Mouse (Mus musculus): ENCODE data around the gene L3mbtl3. TPM values are rescaled to one million over a fixed set of nuclear protein-coding genes. Genes with fewer than 3 reads are reported as not detected.
A peak's percentile ranks its signal among the peaks of the same experiment; 100 is the strongest.

The L3mbtl3 gene
- 1.8 and 2.3 TPM in 2 replicates for polyA plus RNA-seq (2012; rRNA removed)
- 0.94 and 2.2 TPM in 2 replicates for polyA plus RNA-seq (2014; fragmentation: Nextera tagmentation; extraction: Ambion mirVana)

DNA sequence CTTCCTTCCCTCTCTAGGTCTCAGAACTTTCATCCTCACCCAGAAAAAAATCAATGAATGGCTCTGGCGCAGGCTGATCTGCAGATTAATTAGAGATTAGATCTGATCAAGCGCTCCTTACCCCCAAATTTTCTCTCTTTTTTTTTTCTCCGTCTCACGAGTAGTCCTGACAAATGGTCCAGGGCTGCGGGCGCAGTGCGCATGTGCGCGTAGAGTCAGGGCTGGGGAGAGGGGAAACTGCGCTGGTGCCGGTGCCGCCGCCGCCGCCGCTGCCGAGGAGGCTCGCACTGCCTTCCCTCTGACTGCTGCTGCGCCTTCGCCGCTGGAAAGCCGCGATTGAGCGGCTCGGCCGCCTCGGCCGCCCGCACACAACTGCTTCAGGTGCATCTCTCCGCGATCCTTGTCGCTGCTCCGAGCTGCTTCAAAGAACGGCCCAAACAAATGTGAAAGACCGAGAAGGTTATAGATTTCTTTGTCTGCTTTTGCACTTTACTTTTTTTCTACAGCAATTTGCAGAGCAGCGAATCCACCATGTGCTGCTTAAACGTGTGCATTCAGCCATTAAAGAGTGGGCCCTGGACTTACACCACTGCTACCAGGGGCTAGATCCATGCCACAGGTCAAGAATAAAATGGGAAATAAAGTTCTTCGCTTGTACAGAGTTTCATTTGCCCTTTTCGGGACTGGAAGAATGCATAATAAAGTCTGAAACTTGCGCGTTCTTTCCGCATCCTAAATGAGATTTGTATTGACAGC lies at the start of gene L3mbtl3:
Gene L3mbtl3, minus strand, starts transcription at position 182 of the 756 bp plus-strand sequence.
- H3K4me3 ChIP-seq (ENCODE audit: insufficient read depth in 1 of 2, low read depth in 2 of 2, low read length in 2 of 2), result peak within 1 kb of the TSS; percentile 70 to 96
- no peak within 1 kb of the TSS for H3K27ac ChIP-seq
- H3K36me3 ChIP-seq (replicated peaks; ENCODE audit: control insufficient read depth, insufficient read depth, low read depth), result no peaks in the 10 kb centered on the region
- 2% methylated on average over 42 of the region's 42 CpGs for WGBS (ENCODE audit: insufficient replicate concordance)
- DNase-seq (ENCODE audit: low read depth in 3 of 3, low spot score in 3 of 3) (peak; percentile 40 to 45 (median 45)), ATAC-seq (ENCODE audit: insufficient read depth) (peak; percentile 61; the same call in 1 of the 2 replicates)
- TF ChIP-seq CTCF (IDR thresholded peaks at IDR 0.05; ENCODE audit: low read depth) (no peak), EP300 (IDR thresholded peaks at IDR 0.05; ENCODE audit: low read depth) (no peak)
- no peaks in the 10 kb centered on the region for H3K9me3 ChIP-seq (ENCODE audit: control insufficient read depth, low read length)
- H3K4me2 ChIP-seq (ENCODE audit: low read depth), result peak within 1 kb of the TSS; percentile 85
- H3K9ac ChIP-seq (replicated peaks), result peak within 1 kb of the TSS; percentile 56
- H3K4me1 ChIP-seq (replicated peaks; ENCODE audit: control insufficient read depth in 2 of 2, insufficient read depth in 2 of 2, low read length in 1 of 2), result no peaks in the 10 kb centered on the region
- peaks cover 24% of the 10 kb centered on the region for H3K27me3 ChIP-seq (ENCODE audit: control insufficient read depth, insufficient read depth, low read length)

DNA sequence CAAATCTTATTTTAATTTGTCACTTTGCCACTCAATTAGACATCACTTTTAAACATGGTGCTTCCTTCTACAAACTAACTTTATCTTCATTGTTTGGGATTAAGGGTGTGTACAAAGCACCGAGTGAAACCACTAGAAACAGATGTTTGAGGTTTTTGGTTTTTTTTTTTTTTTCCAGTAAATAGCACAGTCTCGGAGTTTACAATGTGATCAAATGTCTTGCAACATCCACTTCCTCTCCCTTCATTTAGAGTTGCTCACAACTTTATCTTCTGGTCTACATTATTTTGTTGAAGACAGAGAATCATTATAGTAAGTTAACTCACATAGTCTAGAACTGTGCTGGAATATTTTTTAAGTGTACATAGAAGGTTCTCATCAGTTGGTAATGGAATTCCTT lies 45.4 kb upstream of the L3mbtl3 start:
- DNase-seq (ENCODE audit: low read depth in 3 of 3, low spot score in 3 of 3), result no peak
- no peaks in the 10 kb centered on the region for H3K27me3 ChIP-seq (ENCODE audit: control insufficient read depth, insufficient read depth, low read length)
- no peak for TF ChIP-seq EP300 (IDR thresholded peaks at IDR 0.05; ENCODE audit: low read depth)
- TF ChIP-seq CTCF (IDR thresholded peaks at IDR 0.05; ENCODE audit: low read depth), result no peak
- no peak overlapping the region for H3K4me3 ChIP-seq (ENCODE audit: insufficient read depth in 1 of 2, low read depth in 2 of 2, low read length in 2 of 2)
- H3K27ac ChIP-seq, result no peak overlapping the region
- WGBS (ENCODE audit: insufficient replicate concordance), result 13% methylated on average over 2 of the region's 2 CpGs
- H3K9me3 ChIP-seq (ENCODE audit: control insufficient read depth, low read length), result no peaks in the 10 kb centered on the region
- H3K4me2 ChIP-seq (ENCODE audit: low read depth), result no peak overlapping the region
- no peaks in the 10 kb centered on the region for H3K36me3 ChIP-seq (replicated peaks; ENCODE audit: control insufficient read depth, insufficient read depth, low read depth)
- no peak overlapping the region for H3K9ac ChIP-seq (replicated peaks)
- ATAC-seq (ENCODE audit: insufficient read depth), result no peak
- H3K4me1 ChIP-seq (replicated peaks; ENCODE audit: control insufficient read depth in 2 of 2, insufficient read depth in 2 of 2, low read length in 1 of 2), result no peaks in the 10 kb centered on the region

DNA sequence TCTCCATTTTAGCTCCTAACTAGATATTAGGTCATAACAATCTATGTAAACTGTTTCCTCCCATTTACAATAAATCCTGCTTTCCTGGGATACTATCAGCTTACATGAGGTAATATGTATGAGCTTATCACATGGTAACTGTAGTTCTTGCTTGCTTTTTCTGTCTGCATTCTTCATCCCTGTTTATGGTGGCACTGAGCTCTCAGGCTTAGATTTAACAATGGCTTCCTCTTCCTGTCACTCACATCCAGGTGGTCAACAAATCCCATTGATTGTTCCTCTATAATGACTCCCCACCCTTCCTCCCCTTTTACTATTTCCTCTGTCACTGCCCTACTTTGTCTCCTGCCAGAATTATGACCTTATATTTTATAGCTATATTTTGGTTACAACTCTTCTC lies 12.9 kb upstream of the L3mbtl3 start:
- no peak for TF ChIP-seq EP300 (IDR thresholded peaks at IDR 0.05; ENCODE audit: low read depth)
- no peak for TF ChIP-seq CTCF (IDR thresholded peaks at IDR 0.05; ENCODE audit: low read depth)
- DNase-seq (ENCODE audit: low read depth in 3 of 3, low spot score in 3 of 3) (no peak), ATAC-seq (ENCODE audit: insufficient read depth) (no peak)
- Histone ChIP-seq H3K27ac (no peak overlapping the region), H3K4me3 (ENCODE audit: insufficient read depth in 1 of 2, low read depth in 2 of 2, low read length in 2 of 2) (no peak overlapping the region), H3K9ac (replicated peaks) (no peak overlapping the region), H3K27me3 (ENCODE audit: control insufficient read depth, insufficient read depth, low read length) (no peaks in the 10 kb centered on the region), H3K36me3 (replicated peaks; ENCODE audit: control insufficient read depth, insufficient read depth, low read depth) (no peaks in the 10 kb centered on the region), H3K4me1 (replicated peaks; ENCODE audit: control insufficient read depth in 2 of 2, insufficient read depth in 2 of 2, low read length in 1 of 2) (no peaks in the 10 kb centered on the region), H3K4me2 (ENCODE audit: low read depth) (no peak overlapping the region), H3K9me3 (ENCODE audit: control insufficient read depth, low read length) (no peaks in the 10 kb centered on the region)

DNA sequence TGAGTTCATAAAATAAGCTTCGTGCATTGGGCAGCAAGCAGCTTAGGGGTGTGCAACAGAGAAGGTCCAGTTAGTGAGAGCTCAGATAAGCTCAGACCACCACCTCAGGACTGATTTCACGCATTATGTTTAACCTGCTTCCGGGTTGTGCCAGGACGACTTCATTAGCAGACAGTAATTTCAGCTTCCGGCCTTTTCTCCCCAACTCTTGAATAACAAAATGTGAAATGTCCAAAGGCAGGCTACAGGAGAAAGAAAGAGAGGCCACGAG lies 1.5 kb upstream of the L3mbtl3 start:
- H3K9me3 ChIP-seq (ENCODE audit: control insufficient read depth, low read length), result no peaks in the 10 kb centered on the region
- TF ChIP-seq CTCF (IDR thresholded peaks at IDR 0.05; ENCODE audit: low read depth) (no peak), EP300 (IDR thresholded peaks at IDR 0.05; ENCODE audit: low read depth) (no peak)
- H3K27ac ChIP-seq, result no peak overlapping the region
- H3K27me3 ChIP-seq (ENCODE audit: control insufficient read depth, insufficient read depth, low read length), result peaks cover 24% of the 10 kb centered on the region
- no peak for DNase-seq (ENCODE audit: low read depth in 3 of 3, low spot score in 3 of 3)
- no peak overlapping the region for H3K4me3 ChIP-seq (ENCODE audit: insufficient read depth in 1 of 2, low read depth in 2 of 2, low read length in 2 of 2)
- no peak overlapping the region for H3K9ac ChIP-seq (replicated peaks)
- no peaks in the 10 kb centered on the region for H3K4me1 ChIP-seq (replicated peaks; ENCODE audit: control insufficient read depth in 2 of 2, insufficient read depth in 2 of 2, low read length in 1 of 2)
- ATAC-seq (ENCODE audit: insufficient read depth), result no peak
- 71% methylated on average over 6 of the region's 6 CpGs for WGBS (ENCODE audit: insufficient replicate concordance)
- no peaks in the 10 kb centered on the region for H3K36me3 ChIP-seq (replicated peaks; ENCODE audit: control insufficient read depth, insufficient read depth, low read depth)
- no peak overlapping the region for H3K4me2 ChIP-seq (ENCODE audit: low read depth)

DNA sequence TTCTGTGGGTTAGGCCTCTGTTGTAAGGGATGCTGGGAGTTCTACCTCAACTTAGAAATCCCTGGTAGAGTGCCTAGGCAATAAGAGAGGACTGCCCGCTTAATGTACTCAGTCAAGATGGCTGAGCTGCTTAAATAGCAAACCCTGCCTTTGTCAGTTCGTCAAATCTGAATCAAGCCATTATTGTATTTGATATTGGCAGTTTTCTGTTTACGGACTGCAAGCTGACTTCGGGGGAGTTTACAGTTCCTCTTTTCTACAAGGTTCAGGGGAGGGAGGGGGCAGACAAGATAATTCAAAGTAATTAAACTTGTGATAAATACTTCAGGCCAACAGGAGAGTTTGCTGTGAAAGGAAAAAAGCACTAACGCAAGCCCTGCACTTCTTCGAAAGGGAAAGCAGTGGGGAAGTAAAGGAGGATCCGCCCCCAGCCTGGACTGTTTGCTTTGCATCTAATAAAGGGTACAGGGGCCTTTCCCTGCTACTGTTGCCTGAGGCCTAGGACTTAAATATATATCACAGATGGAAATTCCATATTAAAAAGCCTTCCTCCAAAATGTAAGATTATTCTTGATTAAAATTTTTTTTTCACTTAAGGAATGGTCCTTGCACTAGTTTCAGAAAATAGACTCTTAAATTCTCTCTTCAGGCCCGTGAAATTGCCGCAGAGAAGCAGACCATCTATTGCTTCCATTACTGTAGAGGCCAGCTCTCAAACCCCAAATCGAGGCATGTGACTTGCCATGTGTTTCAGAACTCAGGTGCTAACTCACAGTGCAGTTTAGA lies 968 bp upstream of the L3mbtl3 start:
- Histone ChIP-seq H3K4me2 (ENCODE audit: low read depth) (peak overlapping the region; percentile 85), H3K4me1 (replicated peaks; ENCODE audit: control insufficient read depth in 2 of 2, insufficient read depth in 2 of 2, low read length in 1 of 2) (no peaks in the 10 kb centered on the region), H3K9ac (replicated peaks) (no peak overlapping the region), H3K27ac (no peak overlapping the region), H3K27me3 (ENCODE audit: control insufficient read depth, insufficient read depth, low read length) (peaks cover 24% of the 10 kb centered on the region), H3K9me3 (ENCODE audit: control insufficient read depth, low read length) (no peaks in the 10 kb centered on the region), H3K4me3 (ENCODE audit: insufficient read depth in 1 of 2, low read depth in 2 of 2, low read length in 2 of 2) (peak overlapping the region in 1 of 2 experiments; percentile 70; a peak in 2 of 4 replicates), H3K36me3 (replicated peaks; ENCODE audit: control insufficient read depth, insufficient read depth, low read depth) (no peaks in the 10 kb centered on the region)
- 38% methylated on average over 10 of the region's 10 CpGs for WGBS (ENCODE audit: insufficient replicate concordance)
- TF ChIP-seq CTCF (IDR thresholded peaks at IDR 0.05; ENCODE audit: low read depth), result no peak
- TF ChIP-seq EP300 (IDR thresholded peaks at IDR 0.05; ENCODE audit: low read depth), result no peak
- ATAC-seq (ENCODE audit: insufficient read depth) (no peak), DNase-seq (ENCODE audit: low read depth in 3 of 3, low spot score in 3 of 3) (no peak)
